Mouse (Mus musculus) hindbrain, embryonic 12.5 days (tissue): Measurements from ENCODE around the gene Slc25a41. TPM values are rescaled to one million over a fixed set of nuclear protein-coding genes. Genes with fewer than 3 reads are reported as not detected.
"Not testable (repeated sequence)": the region's sequence is repeated elsewhere in the genome, so short reads cannot be mapped to it uniquely, and the experiment has no call there.

Source experiments
- ATAC-seq: fragments of 200-750 bp; cut with Nextera tagmentation; 2 replicates; pipeline ENCODE4 v1.8.0; 2017; ENCODE audit warnings: moderate TSS enrichment; ENCODE audit not compliant: low FRiP score
- H3K27ac ChIP-seq: fragments of 300-500 bp; sonication (generic); 2 replicates; pipeline ENCODE4 v1.5.1; 2016; ENCODE audit warnings: mild to moderate bottlenecking
- H3K27me3 ChIP-seq: fragments of 300-500 bp; sonication (generic); 2 replicates; pipeline ENCODE4 v1.6.1; 2016; ENCODE audit warnings: mild to moderate bottlenecking
- H3K36me3 ChIP-seq: fragments of 300-500 bp; sonication (generic); 2 replicates; pipeline ENCODE4 v1.6.1; 2016; ENCODE audit warnings: mild to moderate bottlenecking
- H3K4me1 ChIP-seq: fragments of 300-500 bp; sonication (generic); 2 replicates; pipeline ENCODE4 v1.6.1; 2016
- H3K4me2 ChIP-seq: fragments of 300-500 bp; sonication (generic); replicated peaks from 2 replicates; pipeline ENCODE4 v1.6.1; 2016; ENCODE audit warnings: mild to moderate bottlenecking
- H3K4me3 ChIP-seq: fragments of 300-500 bp; sonication (generic); 2 replicates; pipeline ENCODE4 v1.5.1; 2016; ENCODE audit warnings: mild to moderate bottlenecking
- H3K9ac ChIP-seq: fragments of 300-500 bp; sonication (generic); 2 replicates; pipeline ENCODE4 v1.6.1; 2016; ENCODE audit warnings: mild to moderate bottlenecking, moderate library complexity
- H3K9me3 ChIP-seq: fragments of 300-500 bp; sonication (generic); replicated peaks from 2 replicates; pipeline ENCODE4 v1.6.1; 2016; ENCODE audit warnings: mild to moderate bottlenecking
- WGBS: fragments of 180-500 bp; shearing (Covaris S2); methylation state at CpG from one replicate; pipeline ENCODE4 v1.1.7; 2016; 5-methylcytosine and 5-hydroxymethylcytosine counted together
- polyA plus RNA-seq: library from polyadenylated mRNA; unstranded; fragments of >200 nt; fragmentation: Nextera tagmentation; extraction: Ambion mirVana; gene quantifications from 2 replicates; pipeline ENCODE4 v1.2.1, GENCODE M21; 2016

Slc25a41 gene
- polyA plus RNA-seq, 1 experiment from 2014 or later = not detected

DNA sequence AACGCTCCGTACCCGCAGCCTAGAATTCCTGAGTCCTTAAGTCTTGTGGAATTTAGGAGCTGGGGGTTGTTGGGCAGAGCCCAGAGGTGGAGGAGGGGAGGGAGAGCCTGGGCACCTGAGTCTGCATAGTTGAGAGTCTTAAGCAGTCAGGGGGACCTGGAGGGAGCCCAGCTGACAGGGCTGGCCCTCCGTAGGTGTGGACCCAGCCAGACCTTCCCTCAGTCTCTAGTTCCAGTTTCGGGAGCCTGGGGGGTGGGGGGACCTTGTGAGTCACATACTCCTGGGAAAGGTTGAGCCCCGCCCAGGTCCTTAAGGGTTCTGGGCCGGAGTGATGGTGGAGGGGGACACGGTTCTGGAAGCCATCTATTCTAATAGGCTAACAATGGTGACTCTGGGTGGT lies 21.6 kb upstream of the Slc25a41 start:
- Histone ChIP-seq H3K4me3 (no peak overlapping the region), H3K9ac (no peak overlapping the region), H3K4me1 (peaks cover 23% of the 10 kb centered on the region), H3K4me2 (no peak overlapping the region), H3K36me3 (no peaks in the 10 kb centered on the region), H3K9me3 (no peaks in the 10 kb centered on the region), H3K27ac (no peak overlapping the region), H3K27me3 (peaks cover 50% of the 10 kb centered on the region)
- 8% methylated on average over 8 of the region's 8 CpGs for WGBS
- ATAC-seq = no peak

DNA sequence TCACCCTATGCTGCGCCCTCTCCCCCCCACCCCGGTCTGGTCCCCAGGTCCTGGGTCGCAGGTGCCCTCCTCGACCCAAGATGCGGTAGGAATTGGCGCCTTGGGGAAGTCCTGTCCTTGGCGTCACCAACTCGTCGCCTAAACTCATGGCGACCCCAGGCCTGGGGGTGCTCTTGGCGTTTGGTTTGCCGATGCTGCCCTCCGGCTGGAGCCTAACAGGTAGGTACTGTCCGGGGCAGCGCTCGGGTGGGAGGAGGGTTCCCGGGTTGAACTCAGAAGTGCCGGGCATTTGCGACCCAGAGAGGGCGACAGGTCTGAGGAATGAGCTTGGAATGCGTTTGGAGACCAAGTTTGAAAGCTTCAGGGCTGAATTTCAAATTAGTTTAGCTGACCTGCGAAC lies 21.1 kb upstream of the Slc25a41 start:
- H3K4me3 ChIP-seq = peak overlapping the region; percentile 17
- H3K9me3 ChIP-seq = no peaks in the 10 kb centered on the region
- H3K27ac ChIP-seq = no peak overlapping the region
- ATAC-seq = no peak
- no peaks in the 10 kb centered on the region for H3K36me3 ChIP-seq
- no peak overlapping the region for H3K9ac ChIP-seq
- peaks cover 50% of the 10 kb centered on the region for H3K27me3 ChIP-seq
- peaks cover 25% of the 10 kb centered on the region for H3K4me1 ChIP-seq
- H3K4me2 ChIP-seq = peak overlapping the region; percentile 36
- under 1% methylated on average over 22 of the region's 22 CpGs for WGBS

- H3K9me3 ChIP-seq = no peaks in the 10 kb centered on the region
- WGBS = 2% methylated on average over 36 of the region's 39 CpGs
- H3K27ac ChIP-seq = no peak overlapping the region
- peak overlapping the region; percentile 36 for H3K4me2 ChIP-seq
- no peaks in the 10 kb centered on the region for H3K36me3 ChIP-seq
- no peak overlapping the region for H3K9ac ChIP-seq
- peaks cover 25% of the 10 kb centered on the region for H3K4me1 ChIP-seq
- peaks cover 50% of the 10 kb centered on the region for H3K27me3 ChIP-seq
- peak overlapping the region; percentile 17 for H3K4me3 ChIP-seq
- ATAC-seq = no peak
Measured at GRCm38 (mm10) chr17:57062011-57062521, 20.6 kb upstream of the Slc25a41 start.

GRCm38 (mm10) chr17:57061069-57061468 lies 19.6 kb upstream of the Slc25a41 start:
- no peak overlapping the region for H3K9ac ChIP-seq
- H3K9me3 ChIP-seq = no peaks in the 10 kb centered on the region
- H3K4me1 ChIP-seq = peaks cover 25% of the 10 kb centered on the region
- H3K27ac ChIP-seq = no peak overlapping the region
- H3K4me2 ChIP-seq = peak overlapping the region; percentile 85
- H3K36me3 ChIP-seq = peaks cover 3% of the 10 kb centered on the region; the same call in 1 of the 2 replicates
- ATAC-seq = no peak
- H3K27me3 ChIP-seq = peaks cover 47% of the 10 kb centered on the region
- 38% methylated on average over 10 of the region's 10 CpGs for WGBS
- H3K4me3 ChIP-seq = peak overlapping the region; percentile 65

DNA sequence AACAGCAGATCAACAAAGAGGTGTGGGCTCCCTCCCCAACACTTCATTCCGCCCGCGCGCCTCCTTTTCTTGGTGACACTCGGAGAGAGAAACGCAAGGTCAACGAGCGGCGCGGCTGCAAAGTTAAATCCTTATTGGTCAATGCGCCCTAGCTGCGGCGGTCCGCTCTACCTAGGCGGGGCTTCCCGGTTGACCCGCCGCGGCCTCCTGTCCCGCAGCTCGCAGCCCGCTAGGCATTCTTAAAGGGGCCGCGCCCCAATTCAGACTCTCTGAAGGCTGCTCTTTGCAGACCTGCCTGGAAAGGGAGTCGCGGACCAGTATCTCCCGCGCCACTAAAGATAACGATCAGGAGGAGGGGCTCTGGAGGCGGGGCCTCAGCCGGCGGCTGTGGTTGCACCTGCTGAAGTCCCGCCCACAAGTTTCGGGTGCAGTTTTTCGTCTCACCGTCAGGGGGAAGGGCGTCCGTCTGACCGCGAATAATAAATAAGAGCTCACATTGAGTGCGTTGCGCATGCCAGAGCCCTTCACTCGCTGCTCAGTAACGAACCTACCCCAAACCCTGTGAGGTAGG lies 18.9 kb upstream of the Slc25a41 start:
- WGBS = under 1% methylated on average over 44 of the region's 44 CpGs
- ATAC-seq = peak; percentile 94
- peaks cover 22% of the 10 kb centered on the region for H3K4me1 ChIP-seq
- peaks cover 45% of the 10 kb centered on the region for H3K27me3 ChIP-seq
- H3K36me3 ChIP-seq = peaks cover 3% of the 10 kb centered on the region; the same call in 1 of the 2 replicates
- H3K4me2 ChIP-seq = peak overlapping the region; percentile 85
- peak overlapping the region; percentile 65 for H3K4me3 ChIP-seq
- H3K9ac ChIP-seq = peak overlapping the region; percentile 44
- peak overlapping the region; percentile 77 for H3K27ac ChIP-seq
- no peaks in the 10 kb centered on the region for H3K9me3 ChIP-seq

DNA sequence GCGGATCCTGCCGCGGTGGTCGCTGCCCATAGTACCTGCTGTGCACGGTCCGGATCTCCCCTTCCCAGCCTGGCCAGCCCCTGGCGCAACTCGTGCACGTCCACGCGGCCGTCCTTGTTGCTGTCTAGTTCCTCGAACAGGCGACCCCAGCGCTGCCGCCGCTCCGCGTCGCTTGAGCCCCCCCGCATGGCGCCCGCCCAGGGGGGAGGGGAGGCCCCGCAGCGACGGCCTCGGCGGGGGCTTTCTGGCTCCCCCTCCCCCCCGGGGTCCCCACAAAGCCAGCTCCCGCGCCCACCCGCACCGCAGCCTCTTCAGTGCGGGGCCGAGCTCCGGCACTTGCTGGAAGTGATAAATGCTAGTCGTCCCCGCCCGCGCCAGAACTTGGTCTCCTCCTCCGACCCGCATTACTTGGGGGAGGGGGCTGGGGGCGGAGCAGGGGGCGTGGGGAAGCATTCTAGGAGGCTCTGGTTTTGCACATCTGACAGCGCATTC lies 18.1 kb upstream of the Slc25a41 start, which contains the start of gene Slc25a23:
TSS of gene Slc25a23 (minus strand) at position 378 of the 492 bp plus-strand sequence.
- Histone ChIP-seq H3K27me3 (peaks cover 37% of the 10 kb centered on the region), H3K4me1 (peaks cover 21% of the 10 kb centered on the region), H3K9ac (peak within 1 kb of the TSS; percentile 73), H3K27ac (peak within 1 kb of the TSS; percentile 77), H3K9me3 (no peaks in the 10 kb centered on the region), H3K36me3 (peaks cover 8% of the 10 kb centered on the region), H3K4me3 (peak within 1 kb of the TSS; percentile 65), H3K4me2 (peak within 1 kb of the TSS; percentile 85)
- ATAC-seq = peak; percentile 80
- WGBS = 1% methylated on average over 23 of the region's 45 CpGs

- peaks cover 8% of the 10 kb centered on the region for H3K36me3 ChIP-seq
- under 1% methylated on average over 18 of the region's 22 CpGs for WGBS
- peak within 1 kb of the TSS; percentile 77 for H3K27ac ChIP-seq
- H3K9ac ChIP-seq = peak within 1 kb of the TSS; percentile 73
- no peak for ATAC-seq
- peaks cover 32% of the 10 kb centered on the region for H3K27me3 ChIP-seq
- H3K4me1 ChIP-seq = peaks cover 21% of the 10 kb centered on the region
- H3K4me3 ChIP-seq = peak within 1 kb of the TSS; percentile 65
- peak within 1 kb of the TSS; percentile 85 for H3K4me2 ChIP-seq
- H3K9me3 ChIP-seq = no peaks in the 10 kb centered on the region
Measured at GRCm38 (mm10) chr17:57058891-57059485, 17.5 kb upstream of the Slc25a41 start, which contains the start of gene Crb3. Crb3 (plus strand) TSS chr17:57059105.

DNA sequence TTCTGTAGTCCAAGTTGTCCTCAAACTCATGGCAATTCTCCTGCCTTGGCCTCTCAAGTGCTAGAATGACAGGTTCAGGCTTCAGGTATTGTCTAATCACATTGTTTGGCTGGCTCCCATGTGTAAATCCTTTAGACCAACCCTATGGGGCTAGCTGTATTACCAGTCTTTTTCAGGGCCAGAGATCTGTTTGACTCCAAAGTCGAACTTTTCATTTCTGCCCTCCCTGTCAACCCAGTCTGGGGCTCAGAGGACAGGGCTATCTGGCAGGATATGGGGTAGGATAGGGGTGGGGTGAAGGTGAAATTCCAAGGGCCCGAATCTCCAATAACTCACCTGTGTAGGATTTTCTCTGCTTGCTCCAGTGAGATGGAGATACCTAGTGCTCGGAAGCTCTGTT lies 14.8 kb upstream of the Slc25a41 start:
- peaks cover 34% of the 10 kb centered on the region for H3K36me3 ChIP-seq
- no peak overlapping the region for H3K4me3 ChIP-seq
- H3K4me1 ChIP-seq = peaks cover 13% of the 10 kb centered on the region
- no peak for ATAC-seq
- 86% methylated on average over 3 of the region's 3 CpGs for WGBS
- H3K27ac ChIP-seq = no peak overlapping the region
- H3K9ac ChIP-seq = no peak overlapping the region
- peaks cover 7% of the 10 kb centered on the region for H3K27me3 ChIP-seq
- H3K9me3 ChIP-seq = no peaks in the 10 kb centered on the region
- no peak overlapping the region for H3K4me2 ChIP-seq

- H3K4me1 ChIP-seq, H3K4me3 ChIP-seq, H3K27ac ChIP-seq, H3K9ac ChIP-seq, H3K4me2 ChIP-seq, ATAC-seq, H3K27me3 ChIP-seq, H3K9me3 ChIP-seq: not testable (repeated sequence)
- H3K36me3 ChIP-seq = peaks cover 65% of the 10 kb centered on the region
- WGBS = 76% methylated on average over 4 of the region's 4 CpGs
Measured at GRCm38 (mm10) chr17:57051679-57052078, 10.2 kb upstream of the Slc25a41 start.

DNA sequence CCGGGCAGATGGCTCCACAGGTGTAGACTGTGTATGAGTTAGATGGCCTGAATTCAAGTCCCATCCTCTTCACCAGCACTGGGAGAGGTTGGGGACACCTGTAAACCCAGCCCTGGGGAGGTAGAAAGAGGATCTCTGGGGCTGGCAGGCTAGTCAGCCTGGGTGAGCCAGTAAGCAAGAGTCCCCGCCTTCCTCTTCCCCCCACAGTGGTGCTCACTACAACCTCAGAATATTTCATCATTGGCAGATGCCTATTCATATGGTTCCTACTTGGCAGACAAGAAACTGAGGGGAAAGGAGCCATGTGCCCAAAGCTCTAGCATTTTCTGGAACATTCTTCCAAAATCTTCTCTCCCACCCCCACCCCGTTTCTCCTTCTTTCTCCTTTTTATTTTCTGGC lies 7.4 kb upstream of the Slc25a41 start:
- Histone ChIP-seq H3K36me3 (peaks cover 67% of the 10 kb centered on the region), H3K9ac (no peak overlapping the region), H3K4me2 (no peak overlapping the region), H3K9me3 (no peaks in the 10 kb centered on the region), H3K4me3 (no peak overlapping the region), H3K27ac (no peak overlapping the region), H3K27me3 (no peaks in the 10 kb centered on the region), H3K4me1 (no peaks in the 10 kb centered on the region)
- 94% methylated on average over 3 of the region's 3 CpGs for WGBS
- ATAC-seq = no peak

DNA sequence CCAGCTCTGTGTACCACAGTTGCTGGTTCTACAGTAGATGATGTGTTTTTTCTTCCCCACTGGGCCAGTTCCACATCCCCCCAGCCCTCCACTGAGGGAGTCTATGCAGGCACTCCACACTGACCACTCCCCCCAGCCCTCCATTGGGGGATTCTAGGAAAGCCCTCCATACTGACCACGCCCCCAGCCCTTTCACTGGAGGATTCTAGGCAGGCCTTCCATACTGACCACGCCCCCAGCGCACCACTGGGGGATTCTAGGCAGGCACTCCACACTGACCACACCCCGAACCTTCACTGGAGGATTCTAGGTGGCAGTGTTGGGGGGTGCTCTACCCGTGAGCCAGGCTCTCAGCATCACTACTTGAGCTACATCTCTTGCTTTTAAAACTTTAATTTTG lies 6.0 kb upstream of the Slc25a41 start:
- H3K4me2 ChIP-seq = no peak overlapping the region
- peaks cover 53% of the 10 kb centered on the region for H3K36me3 ChIP-seq
- ATAC-seq = peak; percentile 26; the same call in 1 of the 2 replicates
- WGBS = 32% methylated on average over 5 of the region's 5 CpGs
- no peak overlapping the region for H3K4me3 ChIP-seq
- H3K27me3 ChIP-seq = no peaks in the 10 kb centered on the region
- H3K27ac ChIP-seq = no peak overlapping the region
- H3K4me1 ChIP-seq = no peaks in the 10 kb centered on the region
- H3K9me3 ChIP-seq = no peaks in the 10 kb centered on the region
- no peak overlapping the region for H3K9ac ChIP-seq

- no peak for ATAC-seq
- Histone ChIP-seq H3K4me1 (0 out of 2 replicates have a peak, but pooled peaks cover 2% of the 10 kb centered on the region), H3K4me3 (no peak overlapping the region), H3K4me2 (no peak overlapping the region), H3K27me3 (peaks cover 16% of the 10 kb centered on the region), H3K9me3 (no peaks in the 10 kb centered on the region), H3K36me3 (no peaks in the 10 kb centered on the region), H3K9ac (no peak overlapping the region), H3K27ac (no peak overlapping the region)
- 35% methylated on average over 8 of the region's 8 CpGs for WGBS
Measured at GRCm38 (mm10) chr17:57038978-57039377, 2.5 kb downstream of the Slc25a41 start.
